Mouse (Mus musculus) erythroblast, embryonic 14.5 days (primary cell): Measurements from ENCODE around the gene Ptprd.

Experiments
- GATA1 ChIP-seq: IDR thresholded peaks from 2 replicates; pipeline ENCODE4 v1.6.1; 2012; ENCODE audit warnings: low read length, inconsistent platforms, mixed read lengths
- TAL1 ChIP-seq: IDR thresholded peaks from 3 replicates; pipeline ENCODE4 v1.6.1; 2012; ENCODE audit warnings: low read length, inconsistent platforms, mixed read lengths

GRCm38 (mm10) chr4:77361728-77362127 lies 850.0 kb downstream of the Ptprd start:
- TF ChIP-seq GATA1 (no peak), TAL1 (no peak)
